Mouse (Mus musculus) bone marrow, adult 2 months (tissue): ENCODE measurements at regions not wholly inside any gene's neighbourhood (a gene's known extent, or its start where the extent isn't known, plus 50 kb on each side); places are given as distances from the start of the nearest gene placed in this dataset.

Experiments
- H3K27ac ChIP-seq: fragments of 200-500 bp; 2 replicates; pipeline ENCODE4 v1.5.1; 2012; ENCODE audit warnings: low read depth, mild to moderate bottlenecking, control low read depth, inconsistent platforms, low read length; ENCODE audit not compliant: control insufficient read depth, poor library complexity, insufficient read depth
- H3K4me1 ChIP-seq: fragments of 200-500 bp; 2 replicates; pipeline ENCODE4 v1.6.1; 2011; ENCODE audit warnings: low read length; ENCODE audit not compliant: control insufficient read depth, insufficient read depth
- H3K4me3 ChIP-seq: fragments of 200-500 bp; replicated peaks from 2 replicates; pipeline ENCODE3; 2011; ENCODE audit warnings: mild to moderate bottlenecking, low read depth, low read length, control low read depth; ENCODE audit not compliant: control insufficient read depth
- CTCF ChIP-seq: fragments of 200-500 bp; IDR thresholded peaks from 2 replicates; pipeline ENCODE4 v1.5.1; 2011; ENCODE audit warnings: low read length, control low read depth; ENCODE audit not compliant: control insufficient read depth, insufficient read depth
- POLR2A ChIP-seq: fragments of 200-500 bp; IDR thresholded peaks from 2 replicates; pipeline ENCODE4 v1.6.1; 2011; ENCODE audit warnings: low read depth, mild to moderate bottlenecking, control low read depth, low read length, borderline replicate concordance; ENCODE audit not compliant: control insufficient read depth
- WGBS: fragments of 180-500 bp; shearing (Covaris S2); methylation state at CpG from one replicate; pipeline ENCODE4 v1.1.7; 2018; 5-methylcytosine and 5-hydroxymethylcytosine counted together

GRCm38 (mm10) chr13:107878980-107879379 lies 165.3 kb upstream of the Smim15 start:
- H3K4me3 ChIP-seq = no peak overlapping the region
- no peak overlapping the region for H3K27ac ChIP-seq
- no peak for TF ChIP-seq POLR2A
- no peak for TF ChIP-seq CTCF
- WGBS = 20% methylated on average over 3 of the region's 3 CpGs
- H3K4me1 ChIP-seq = peaks cover under 1% of the 10 kb centered on the region; the same call in 1 of the 2 replicates

DNA sequence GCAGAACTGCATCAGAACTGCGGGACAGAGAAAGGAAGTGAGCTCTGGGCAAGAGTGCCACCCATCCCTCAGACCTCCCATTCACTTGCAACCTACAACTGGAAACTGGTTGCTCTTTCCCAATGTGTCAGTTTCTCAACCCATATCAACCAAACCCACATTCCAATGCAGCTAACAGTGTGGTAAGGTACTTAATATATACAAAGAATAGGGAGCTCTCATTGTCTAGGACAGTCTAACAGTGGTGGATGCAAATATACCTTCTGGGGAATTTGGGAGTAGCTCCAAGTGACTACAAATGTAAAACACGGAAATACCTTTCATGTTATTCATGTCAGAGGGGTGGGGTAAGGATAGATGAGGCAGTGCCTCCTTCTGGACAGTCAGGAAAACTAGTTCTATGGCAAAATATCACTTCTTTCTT lies 171.0 kb upstream of the Smim15 start:
- Histone ChIP-seq H3K4me3 (no peak overlapping the region), H3K4me1 (peaks cover 3% of the 10 kb centered on the region; the same call in 1 of the 2 replicates), H3K27ac (no peak overlapping the region)
- TF ChIP-seq CTCF (no peak), POLR2A (no peak)
- WGBS = 25% methylated on average over 2 of the region's 2 CpGs

- no peak overlapping the region for H3K27ac ChIP-seq
- TF ChIP-seq POLR2A = no peak
- TF ChIP-seq CTCF = no peak
- 84% methylated on average over 8 of the region's 8 CpGs for WGBS
- no peak overlapping the region for H3K4me3 ChIP-seq
- peaks cover 3% of the 10 kb centered on the region; the same call in 1 of the 2 replicates for H3K4me1 ChIP-seq
These were observed 171.7 kb upstream of the Smim15 start for GRCm38 (mm10) chr13:107872574-107872973.

- WGBS = 79% methylated on average over 10 of the region's 10 CpGs
- TF ChIP-seq POLR2A = no peak
- no peak for TF ChIP-seq CTCF
- Histone ChIP-seq H3K27ac (no peak overlapping the region), H3K4me3 (no peak overlapping the region), H3K4me1 (peaks cover 3% of the 10 kb centered on the region; the same call in 1 of the 2 replicates)
These were observed 172.1 kb upstream of the Smim15 start for GRCm38 (mm10) chr13:107872137-107872536.

DNA sequence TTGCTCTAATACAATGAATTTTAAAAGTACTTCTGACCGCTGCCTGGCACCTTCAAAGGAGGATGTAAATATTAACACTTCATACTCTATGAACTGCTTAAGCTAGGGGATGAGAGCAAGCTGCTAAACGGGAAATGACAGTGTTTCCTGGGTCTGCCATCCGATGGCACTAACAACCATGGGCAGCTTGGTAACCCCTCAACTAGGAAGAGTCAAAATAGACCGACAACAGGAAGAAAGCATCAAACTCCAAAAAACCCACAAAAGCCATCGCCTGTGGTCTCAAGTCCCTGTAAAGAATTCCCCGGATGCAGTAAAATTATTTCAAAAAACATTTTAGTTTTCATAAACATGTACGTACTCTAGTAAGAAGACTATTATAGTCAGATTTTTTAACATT lies 175.3 kb upstream of the Smim15 start:
- Histone ChIP-seq H3K4me1 (peaks cover 2% of the 10 kb centered on the region; the same call in 1 of the 2 replicates), H3K27ac (no peak overlapping the region), H3K4me3 (no peak overlapping the region)
- TF ChIP-seq POLR2A = no peak
- TF ChIP-seq CTCF = no peak
- WGBS = 57% methylated on average over 7 of the region's 7 CpGs

DNA sequence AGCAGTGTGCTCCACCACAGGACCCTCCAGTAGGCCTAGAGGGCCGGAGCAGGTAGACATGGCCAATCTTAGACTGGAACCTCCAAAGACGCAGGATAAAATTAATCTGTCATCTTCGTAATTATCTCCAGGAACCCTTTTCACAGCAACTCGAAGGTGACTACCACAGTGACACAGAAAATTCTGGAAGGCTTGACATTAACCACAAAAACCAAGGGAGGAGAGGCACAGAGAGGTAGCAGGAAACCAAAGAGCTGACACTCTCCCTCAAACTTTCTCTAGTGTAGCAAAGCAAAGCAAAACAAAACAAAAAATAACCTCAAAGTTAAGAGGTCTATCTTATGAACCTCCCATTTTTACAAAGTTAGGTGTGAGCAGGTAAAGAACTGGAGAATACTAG lies 177.4 kb upstream of the Smim15 start:
- TF ChIP-seq POLR2A (no peak), CTCF (no peak)
- WGBS = 31% methylated on average over 4 of the region's 4 CpGs
- Histone ChIP-seq H3K27ac (no peak overlapping the region), H3K4me3 (no peak overlapping the region), H3K4me1 (no peaks in the 10 kb centered on the region; the same call in 1 of the 2 replicates)

DNA sequence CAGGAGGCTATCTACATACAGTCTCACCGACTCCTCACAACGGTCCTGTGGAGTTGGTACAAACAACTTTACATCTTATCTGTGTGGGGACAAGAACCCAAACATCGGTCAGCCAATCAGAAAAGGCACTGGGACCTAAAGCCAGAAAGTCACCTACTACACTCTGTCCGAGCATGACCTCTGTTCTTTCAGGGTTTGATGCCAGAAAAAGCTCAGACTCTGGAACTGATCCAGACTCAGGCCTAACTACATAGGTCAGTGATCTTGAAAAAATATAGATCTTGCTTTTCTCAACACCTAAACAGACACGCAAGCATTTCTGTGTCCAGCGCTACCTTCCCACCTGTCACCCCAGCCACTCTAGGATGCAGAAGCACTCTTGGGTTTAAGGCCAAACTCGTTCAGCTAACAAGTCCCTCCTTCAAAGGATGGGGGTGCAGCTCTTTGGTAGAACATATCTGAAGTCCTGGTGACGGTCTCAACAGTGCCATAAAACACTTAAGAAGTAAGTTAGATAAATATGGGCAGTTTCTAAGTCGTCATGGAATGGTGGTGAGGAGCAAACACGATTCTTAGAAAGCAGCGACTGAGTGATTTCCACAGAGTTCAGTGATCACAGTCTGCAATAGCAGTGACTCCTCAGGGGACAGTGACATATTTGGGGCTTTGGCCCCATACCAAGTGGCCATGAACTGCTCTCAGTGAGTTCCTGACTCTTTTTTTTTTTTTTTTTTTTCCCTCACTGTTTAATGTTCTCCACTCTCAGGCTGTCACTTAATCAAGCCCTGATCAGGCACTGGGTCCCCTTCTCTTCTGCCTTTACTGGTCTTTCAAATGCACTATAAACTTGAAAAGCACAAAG lies 181.2 kb upstream of the Smim15 start:
- no peaks in the 10 kb centered on the region for H3K4me1 ChIP-seq
- TF ChIP-seq CTCF (no peak), POLR2A (no peak)
- no peak overlapping the region for H3K4me3 ChIP-seq
- no peak overlapping the region for H3K27ac ChIP-seq
- 76% methylated on average over 11 of the region's 11 CpGs for WGBS

DNA sequence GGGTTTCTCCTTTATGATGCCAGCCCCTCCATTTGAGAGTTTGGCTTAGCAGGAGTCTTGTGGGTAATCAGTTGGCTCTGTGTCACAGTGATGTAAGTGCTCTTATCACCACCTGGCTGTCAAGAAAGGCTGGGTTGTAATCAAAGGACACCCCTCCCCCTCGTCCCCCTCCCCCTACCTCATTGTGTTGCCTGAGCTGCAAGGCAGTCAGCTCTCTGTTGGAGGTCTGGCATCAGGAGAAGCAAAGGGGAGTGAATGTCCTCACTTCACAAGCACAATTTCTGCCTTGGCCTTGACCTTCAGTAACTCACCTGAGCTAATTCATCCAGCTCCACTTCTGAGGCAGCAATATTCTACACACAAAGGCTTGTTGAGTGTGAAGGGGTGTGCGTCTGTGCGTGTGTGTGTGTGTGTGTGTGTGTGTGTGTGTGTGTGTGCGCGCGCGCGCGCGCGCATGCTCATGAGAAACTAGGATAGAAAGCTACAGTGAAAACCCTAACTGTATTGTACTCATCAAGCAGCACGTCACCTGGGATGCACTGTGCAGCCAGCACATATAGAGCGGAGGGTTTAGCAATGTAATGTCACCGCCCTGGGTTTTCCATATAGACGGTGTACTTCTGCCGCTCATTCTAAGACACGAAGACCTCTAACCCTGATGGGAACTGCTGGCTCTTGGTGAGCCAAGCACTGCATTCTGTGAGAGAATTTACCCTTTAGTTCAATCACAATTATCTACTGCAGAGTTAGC lies 182.7 kb upstream of the Smim15 start:
- Histone ChIP-seq H3K4me3 (no peak overlapping the region), H3K27ac (no peak overlapping the region), H3K4me1 (no peaks in the 10 kb centered on the region)
- WGBS = 91% methylated on average over 17 of the region's 17 CpGs
- no peak for TF ChIP-seq CTCF
- no peak for TF ChIP-seq POLR2A
